In genomic region chr14:13933290-13934051, GRCm38 (mm10) we compare ENCODE assay signal across 10 mouse cellular contexts. TPM values are rescaled to one million over a fixed set of nuclear protein-coding genes. Genes with fewer than 3 reads are reported as not detected.
DNase-seq lines count a peak whose midpoint lies in the region; ATAC-seq and TF ChIP-seq lines count a peak whose summit lies in the region.
"Had no signal": no experiment of that assay in that cellular context is flagged by ENCODE, and none has a peak within 500 bp of the region (broad histone marks: within the 10 kb centered on the region; RNA-seq: fewer than 3 reads in every experiment).

No protein-coding gene starts in this region.

- H3K9ac ChIP-seq in ES-Bruce4 (ENCODE audit: low read depth, poor library complexity, severe bottlenecking): peak overlapping the region; percentile 58
- 0 out of 2 replicates have a peak overlapping the region, but pooled peaks have one; percentile 34 for H3K9ac ChIP-seq in hindbrain, embryonic 11.5 days (ENCODE audit: low read depth, low read length)

- peaks cover 26% of the 10 kb centered on the region for H3K9me3 ChIP-seq in ES-Bruce4 (replicated peaks; ENCODE audit: control insufficient read depth, insufficient read depth, low read length, poor library complexity, severe bottlenecking)
- no peaks in the 10 kb centered on the region for H3K9me3 ChIP-seq in hindbrain, embryonic 11.5 days (ENCODE audit: control insufficient read depth, low read length)

- TF ChIP-seq EP300 in ES-Bruce4 (IDR thresholded peaks at IDR 0.05; ENCODE audit: insufficient read depth, low read depth, low read length): no peak

- DNase-seq in frontal cortex, postnatal 36 days (ENCODE audit: low spot score in 2 of 2): no peak
- peak; percentile 9 for DNase-seq in hindbrain, embryonic 11.5 days (ENCODE audit: low spot score)
- DNase-seq in spleen, adult 18-20 months: no peak
- DNase-seq in kidney, postnatal 10 days: no peak
- no peak for DNase-seq in adrenal gland, adult 18-20 months (ENCODE audit: low spot score in 2 of 2)

- TF ChIP-seq POLR2A in ES-Bruce4 (IDR thresholded peaks at IDR 0.05; ENCODE audit: insufficient read depth, low read length): no peak

- no peaks in the 10 kb centered on the region for H3K4me1 ChIP-seq in ES-Bruce4 (ENCODE audit: control insufficient read depth, insufficient read depth, low read length)
- H3K4me1 ChIP-seq in hindbrain, embryonic 11.5 days (replicated peaks; ENCODE audit: control insufficient read depth, insufficient read depth, low read length): no peaks in the 10 kb centered on the region

- peak; percentile 95 for ATAC-seq in frontal cortex, adult (ENCODE audit: low TSS enrichment)
- peak; percentile 60 for ATAC-seq in hindbrain, embryonic 11.5 days (ENCODE audit: low FRiP score)
- peak; percentile 75 for ATAC-seq in megakaryocyte progenitor cell, adult 5-6 weeks (replicated peaks; ENCODE audit: poor library complexity)

- peak overlapping the region; percentile 65 for H3K4me3 ChIP-seq in ES-Bruce4 (ENCODE audit: low read depth, low read length)
- H3K4me3 ChIP-seq in hindbrain, embryonic 11.5 days (ENCODE audit: low read depth, low read length): peak overlapping the region; percentile 21

- H3K27me3 ChIP-seq in ES-Bruce4 (ENCODE audit: control insufficient read depth, insufficient read depth, low read length, poor library complexity, severe bottlenecking): no peaks in the 10 kb centered on the region
- no peaks in the 10 kb centered on the region for H3K27me3 ChIP-seq in hindbrain, embryonic 11.5 days (ENCODE audit: control insufficient read depth, insufficient read depth, low read length)

- H3K36me3 ChIP-seq in ES-Bruce4 (ENCODE audit: control insufficient read depth, insufficient read depth, low read length, poor library complexity, severe bottlenecking): no peaks in the 10 kb centered on the region
- no peaks in the 10 kb centered on the region for H3K36me3 ChIP-seq in hindbrain, embryonic 11.5 days (ENCODE audit: control insufficient read depth, insufficient read depth, low read length)

- no peak overlapping the region for H3K27ac ChIP-seq in ES-Bruce4 (ENCODE audit: insufficient read depth, low read length)
- no peak overlapping the region for H3K27ac ChIP-seq in hindbrain, embryonic 11.5 days (ENCODE audit: low read depth, low read length)

- 33% methylated on average over 28 of the region's 31 CpGs for WGBS in hindbrain, embryonic 11.5 days

- TF ChIP-seq CTCF in ES-Bruce4 (IDR thresholded peaks at IDR 0.05; ENCODE audit: low read depth, low read length): no peak

- peak overlapping the region; percentile 45 for H3K4me2 ChIP-seq in hindbrain, embryonic 11.5 days (replicated peaks; ENCODE audit: low read depth, low read length)

RNA-seq across cellular contexts. Expression of gene Gm281, which starts 19.2 kb away (rescaled TPM):
- not detected in 2 replicates for polyA plus RNA-seq in ES-Bruce4 (2011; ENCODE audit: insufficient read depth, insufficient read length, low read depth, missing spikeins)
- not detected in 2 replicates for polyA plus RNA-seq in hindbrain, embryonic 11.5 days (2014; fragmentation: Nextera tagmentation; extraction: Ambion mirVana)
- not detected in 2 replicates for total RNA-seq in megakaryocyte progenitor cell, adult 5-6 weeks (2015)
- total RNA-seq in megakaryocyte progenitor cell, adult 5-6 weeks (2017): not detected in 2 replicates
- total RNA-seq in adrenal gland, adult 18-20 months (2021): not detected
- polyA plus RNA-seq: C2C12; large intestine, adult 2 months had no signal

RNA-seq across cellular contexts. Expression of gene Atxn7, which starts 27.8 kb away (rescaled TPM):
- polyA plus RNA-seq in ES-Bruce4 (2011; ENCODE audit: insufficient read depth, insufficient read length, low read depth, missing spikeins): 7.4 and 9.6 TPM in 2 replicates
- polyA plus RNA-seq in hindbrain, embryonic 11.5 days (2014; fragmentation: Nextera tagmentation; extraction: Ambion mirVana): 4.4 and 6.3 TPM in 2 replicates
- total RNA-seq in megakaryocyte progenitor cell, adult 5-6 weeks (2015): 13.4 and 16.0 TPM in 2 replicates
- 14.6 and 14.8 TPM in 2 replicates for total RNA-seq in megakaryocyte progenitor cell, adult 5-6 weeks (2017)
- total RNA-seq in adrenal gland, adult 18-20 months (2021): 10 to 100 TPM; 24.0 to 31.2 TPM

RNA-seq across cellular contexts. Expression of gene Thoc7, which starts 28.2 kb away (rescaled TPM):
- polyA plus RNA-seq in ES-Bruce4 (2011; ENCODE audit: insufficient read depth, insufficient read length, low read depth, missing spikeins): 105 and 113 TPM in 2 replicates
- polyA plus RNA-seq in hindbrain, embryonic 11.5 days (2014; fragmentation: Nextera tagmentation; extraction: Ambion mirVana): 253 TPM in 2 replicates
- 296 and 301 TPM in 2 replicates for total RNA-seq in megakaryocyte progenitor cell, adult 5-6 weeks (2015)
- 248 and 345 TPM in 2 replicates for total RNA-seq in megakaryocyte progenitor cell, adult 5-6 weeks (2017)
- total RNA-seq in adrenal gland, adult 18-20 months (2021): 10 to 100 TPM; 84.2 to 91.5 TPM
